Mouse (Mus musculus) 416B (cell line): ENCODE measurements at regions not wholly inside any gene's neighbourhood (a gene's known extent, or its start where the extent isn't known, plus 50 kb on each side); places are given as distances from the start of the nearest gene placed in this dataset.
"Not testable (repeated sequence)": the region's sequence is repeated elsewhere in the genome, so short reads cannot be mapped to it uniquely, and the experiment has no call there.

Source experiments
- DNase-seq: peaks from one replicate; pipeline ENCODE4 v3.0.0; 2011; ENCODE audit warnings: low read depth

- not testable (repeated sequence) for DNase-seq
These were observed 54.0 kb upstream of the Krba1 start for GRCm38 (mm10) chr6:48341367-48341766.

- not testable (repeated sequence) for DNase-seq
These were observed 58.4 kb upstream of the Krba1 start for GRCm38 (mm10) chr6:48336964-48337363.

- DNase-seq, result peak; percentile 20
These were observed 107.4 kb upstream of the Krba1 start for GRCm38 (mm10) chr6:48288011-48288410.

- not testable (repeated sequence) for DNase-seq
These were observed 115.7 kb upstream of the Krba1 start for GRCm38 (mm10) chr6:48279646-48280045.

- not testable (repeated sequence) for DNase-seq
These were observed 133.8 kb upstream of the Krba1 start for GRCm38 (mm10) chr6:48261563-48261962.

- not testable (repeated sequence) for DNase-seq
These were observed 142.4 kb upstream of the Krba1 start for GRCm38 (mm10) chr6:48252989-48253388.

GRCm38 (mm10) chr6:48251954-48252353 is 143.4 kb upstream of the Krba1 start:
- DNase-seq, result no peak

- DNase-seq, result not testable (repeated sequence)
These were observed 151.2 kb upstream of the Krba1 start for GRCm38 (mm10) chr6:48244191-48244590.

- DNase-seq, result no peak
These were observed 141.0 kb upstream of the Zfp746 start for GRCm38 (mm10) chr6:48227431-48227830.

- DNase-seq, result no peak
These were observed 137.8 kb upstream of the Zfp746 start for GRCm38 (mm10) chr6:48224206-48224605.

GRCm38 (mm10) chr6:48222971-48223370 is 136.6 kb upstream of the Zfp746 start:
- no peak for DNase-seq

- DNase-seq, result not testable (repeated sequence)
These were observed 135.4 kb upstream of the Zfp746 start for GRCm38 (mm10) chr6:48221806-48222205.

GRCm38 (mm10) chr6:48215212-48215611 is 128.8 kb upstream of the Zfp746 start:
- DNase-seq, result no peak

- DNase-seq, result no peak
These were observed 123.3 kb upstream of the Zfp746 start for GRCm38 (mm10) chr6:48209739-48210138.

GRCm38 (mm10) chr6:48209103-48209502 is 122.7 kb upstream of the Zfp746 start:
- DNase-seq, result no peak

GRCm38 (mm10) chr6:48205722-48206121 is 119.3 kb upstream of the Zfp746 start:
- DNase-seq, result peak; percentile 5

GRCm38 (mm10) chr6:48199951-48200350 is 113.6 kb upstream of the Zfp746 start:
- DNase-seq, result peak; percentile 27

- no peak for DNase-seq
These were observed 112.4 kb upstream of the Zfp746 start for GRCm38 (mm10) chr6:48198806-48199205.

- no peak for DNase-seq
These were observed 111.4 kb upstream of the Zfp746 start for GRCm38 (mm10) chr6:48197696-48198378.

- not testable (repeated sequence) for DNase-seq
These were observed 102.0 kb upstream of the Zfp746 start for GRCm38 (mm10) chr6:48188363-48188762.

GRCm38 (mm10) chr6:48185311-48185710 is 98.9 kb upstream of the Zfp746 start:
- DNase-seq, result no peak

- no peak for DNase-seq
These were observed 92.1 kb upstream of the Zfp746 start for GRCm38 (mm10) chr6:48178360-48179120.

- peak; percentile 82 for DNase-seq
These were observed 91.5 kb upstream of the Zfp746 start for GRCm38 (mm10) chr6:48177936-48178335.
